Mouse (Mus musculus): ENCODE results near the gene Lef1. TPM values are rescaled to one million over a fixed set of nuclear protein-coding genes. Genes with fewer than 3 reads are reported as not detected.
A peak's percentile ranks its signal among the peaks of the same experiment; 100 is the strongest.

Gene Lef1
- polyA plus RNA-seq, 1 experiment: 4.5 TPM

DNA sequence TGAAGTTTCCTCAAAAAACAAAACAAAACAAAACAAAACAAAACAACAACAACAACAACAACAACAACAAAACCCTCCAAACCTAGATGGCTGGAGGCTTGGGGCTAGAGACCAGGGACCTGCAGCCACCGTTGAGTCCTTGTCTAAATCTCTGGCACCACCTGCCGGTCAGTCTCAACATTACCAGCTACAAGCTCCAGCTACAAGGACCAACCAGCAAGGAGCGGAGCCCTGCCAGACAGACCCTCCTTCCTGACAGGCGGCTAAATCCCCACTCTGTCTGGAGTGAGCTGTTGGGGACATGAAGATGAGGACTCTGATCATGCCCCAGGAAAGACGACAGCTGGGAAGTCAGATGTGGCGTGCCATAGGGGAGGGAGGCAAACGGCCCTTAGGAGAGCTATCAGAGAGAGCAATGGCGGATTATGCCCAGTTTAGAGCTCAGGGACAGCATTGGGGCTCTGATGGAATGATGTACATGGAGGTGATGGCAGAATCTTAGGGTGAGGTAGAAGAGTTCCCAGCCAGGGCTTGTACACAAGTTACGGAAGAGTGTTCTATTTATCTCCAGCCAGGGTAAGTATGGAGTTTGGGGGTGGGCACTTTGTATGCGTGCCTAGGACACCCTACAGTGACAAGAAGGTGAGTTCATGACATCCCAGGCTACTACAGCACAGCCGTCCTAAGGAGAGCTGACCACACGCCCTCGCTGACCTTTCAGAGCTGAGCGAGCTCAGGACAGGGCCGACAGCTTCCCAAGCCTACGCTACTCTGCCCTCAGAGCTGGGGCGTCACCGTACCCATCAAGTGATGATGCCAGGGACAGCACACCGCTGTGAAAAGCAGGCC is 127.7 kb downstream of the Lef1 start:
- no peaks in the 10 kb centered on the region for H3K36me3 ChIP-seq (ENCODE audit: control insufficient read depth, insufficient read depth)
- no peaks in the 10 kb centered on the region for H3K79me2 ChIP-seq (ENCODE audit: control insufficient read depth, insufficient read depth)
- H3K4me2 ChIP-seq (ENCODE audit: low read depth): no peak overlapping the region
- no peaks in the 10 kb centered on the region for H3K27me3 ChIP-seq (ENCODE audit: control insufficient read depth, insufficient read depth, insufficient read length)
- no peak overlapping the region for H3ac ChIP-seq (ENCODE audit: control insufficient read depth, insufficient read length)
- H3K4me3 ChIP-seq: no peak overlapping the region
- no peak for TF ChIP-seq TCF12 (IDR thresholded peaks at IDR 0.05; ENCODE audit: insufficient read depth, poor library complexity, severe bottlenecking)
- no peak for TF ChIP-seq TCF3 (IDR thresholded peaks at IDR 0.05; ENCODE audit: insufficient read length, low read depth)
- no peak for TF ChIP-seq POLR2A (IDR thresholded peaks at IDR 0.05; ENCODE audit: insufficient read length, low read depth)
- TF ChIP-seq POLR2AphosphoS2 (IDR thresholded peaks at IDR 0.05; ENCODE audit: insufficient read length, low read depth): no peak
- TF ChIP-seq E2F4 (IDR thresholded peaks at IDR 0.05; ENCODE audit: insufficient read depth): no peak
- no peak for TF ChIP-seq MAX (IDR thresholded peaks at IDR 0.05; ENCODE audit: low read depth)
- no peak for TF ChIP-seq MYOD1 (IDR thresholded peaks at IDR 0.05; ENCODE audit: control insufficient read depth in 1 of 3, insufficient read length in 2 of 3, low read depth in 2 of 3)
- no peak for TF ChIP-seq USF1 (IDR thresholded peaks at IDR 0.05; ENCODE audit: low read depth)
- no peak for TF ChIP-seq REST (IDR thresholded peaks at IDR 0.05; ENCODE audit: insufficient read depth, insufficient read length)
- TF ChIP-seq CEBPB (IDR thresholded peaks at IDR 0.05; ENCODE audit: insufficient read depth, poor library complexity, severe bottlenecking): no peak
- TF ChIP-seq SRF (IDR thresholded peaks at IDR 0.05; ENCODE audit: control insufficient read depth, insufficient read length, low read depth): no peak

DNA sequence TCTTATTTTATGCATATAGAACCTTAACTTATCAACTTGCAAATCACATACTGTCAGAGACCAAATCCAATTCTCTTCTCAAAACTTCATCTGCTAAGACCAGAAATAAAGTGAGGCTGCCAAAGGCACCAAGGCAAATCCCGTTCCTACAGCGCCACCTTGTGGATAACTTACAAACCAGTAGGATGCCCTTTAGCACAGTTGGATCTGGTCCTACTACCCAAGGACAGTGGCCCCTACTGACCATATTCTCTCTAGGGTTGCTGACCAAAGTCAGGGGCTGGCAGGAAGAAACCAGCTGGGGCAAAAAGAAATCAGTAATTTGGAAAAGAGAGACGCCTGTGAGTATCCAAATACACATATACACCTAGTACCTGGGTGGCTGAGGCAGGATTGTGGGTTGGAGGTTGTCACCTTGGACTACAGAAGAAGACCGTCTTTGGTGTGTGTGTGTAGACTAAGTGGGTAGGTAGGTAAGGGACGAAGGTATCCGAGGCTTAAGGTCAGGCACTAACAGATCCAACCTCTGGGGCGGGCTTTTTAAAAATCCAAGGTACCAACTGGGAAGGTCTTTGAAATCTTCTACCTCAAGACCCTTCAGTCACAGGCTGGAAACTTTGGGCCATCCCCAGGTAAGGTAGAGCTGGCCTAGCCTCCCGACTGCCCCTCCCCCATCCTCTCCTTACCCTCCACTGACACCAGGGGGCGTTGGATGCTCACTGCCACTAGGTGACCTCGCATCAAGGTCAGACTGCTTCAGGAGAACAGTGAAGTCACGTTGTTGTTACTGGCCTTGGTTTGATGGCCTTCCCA is 135.7 kb downstream of the Lef1 start:
- no peaks in the 10 kb centered on the region for H3K36me3 ChIP-seq (ENCODE audit: control insufficient read depth, insufficient read depth)

DNA sequence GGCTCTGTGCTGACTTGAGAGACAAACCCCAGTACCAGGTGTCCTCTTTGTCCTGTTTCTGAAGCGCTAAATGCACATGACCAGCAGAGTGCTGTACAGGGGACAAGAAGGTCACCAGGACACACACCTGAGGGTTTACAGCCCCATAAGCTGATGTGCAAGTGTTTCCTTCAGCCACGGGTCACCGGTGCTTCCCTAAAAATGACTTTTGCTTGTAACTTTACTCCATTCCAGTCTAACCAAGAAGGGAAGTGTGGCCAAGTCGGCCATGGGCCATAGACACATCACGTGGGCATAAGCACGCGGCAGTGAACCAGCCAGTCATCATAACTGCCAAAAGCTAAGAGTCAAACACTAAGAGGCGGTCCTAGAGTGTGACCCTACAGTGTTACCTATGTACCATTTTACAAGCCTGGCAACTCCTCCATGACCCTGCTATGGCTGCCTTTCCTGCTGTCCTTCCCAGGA is 136.3 kb downstream of the Lef1 start:
- no peaks in the 10 kb centered on the region for H3K36me3 ChIP-seq (ENCODE audit: control insufficient read depth, insufficient read depth)
- no peaks in the 10 kb centered on the region for H3K27me3 ChIP-seq (ENCODE audit: control insufficient read depth, insufficient read depth, insufficient read length)
- TF ChIP-seq POLR2AphosphoS2 (IDR thresholded peaks at IDR 0.05; ENCODE audit: insufficient read length, low read depth) (no peak), TCF12 (IDR thresholded peaks at IDR 0.05; ENCODE audit: insufficient read depth, poor library complexity, severe bottlenecking) (no peak), REST (IDR thresholded peaks at IDR 0.05; ENCODE audit: insufficient read depth, insufficient read length) (no peak), POLR2A (IDR thresholded peaks at IDR 0.05; ENCODE audit: insufficient read length, low read depth) (no peak), E2F4 (IDR thresholded peaks at IDR 0.05; ENCODE audit: insufficient read depth) (no peak), MYOD1 (IDR thresholded peaks at IDR 0.05; ENCODE audit: control insufficient read depth in 1 of 3, insufficient read length in 2 of 3, low read depth in 2 of 3) (no peak), SRF (IDR thresholded peaks at IDR 0.05; ENCODE audit: control insufficient read depth, insufficient read length, low read depth) (no peak), MAX (IDR thresholded peaks at IDR 0.05; ENCODE audit: low read depth) (no peak), MYOG (IDR thresholded peaks at IDR 0.05; ENCODE audit: control insufficient read depth in 1 of 3, insufficient read depth in 1 of 3, insufficient read length in 2 of 3, low read depth in 2 of 3) (no peak), USF1 (IDR thresholded peaks at IDR 0.05; ENCODE audit: low read depth) (no peak), CEBPB (IDR thresholded peaks at IDR 0.05; ENCODE audit: insufficient read depth, poor library complexity, severe bottlenecking) (no peak)
- H3K79me2 ChIP-seq (ENCODE audit: control insufficient read depth, insufficient read depth): no peaks in the 10 kb centered on the region
- H3ac ChIP-seq (ENCODE audit: control insufficient read depth, insufficient read length): no peak overlapping the region
- no peak overlapping the region for H3K4me2 ChIP-seq (ENCODE audit: low read depth)
- no peak overlapping the region for H3K4me3 ChIP-seq

More for the DNA sequence above, 135.7 kb downstream of the Lef1 start:
- TF ChIP-seq MYOG (IDR thresholded peaks at IDR 0.05; ENCODE audit: control insufficient read depth in 1 of 3, insufficient read depth in 1 of 3, insufficient read length in 2 of 3, low read depth in 2 of 3) (no peak), SRF (IDR thresholded peaks at IDR 0.05; ENCODE audit: control insufficient read depth, insufficient read length, low read depth) (no peak), TCF12 (IDR thresholded peaks at IDR 0.05; ENCODE audit: insufficient read depth, poor library complexity, severe bottlenecking) (no peak), MAX (IDR thresholded peaks at IDR 0.05; ENCODE audit: low read depth) (no peak), USF1 (IDR thresholded peaks at IDR 0.05; ENCODE audit: low read depth) (no peak), REST (IDR thresholded peaks at IDR 0.05; ENCODE audit: insufficient read depth, insufficient read length) (no peak), E2F4 (IDR thresholded peaks at IDR 0.05; ENCODE audit: insufficient read depth) (no peak), MYOD1 (IDR thresholded peaks at IDR 0.05; ENCODE audit: control insufficient read depth in 1 of 3, insufficient read length in 2 of 3, low read depth in 2 of 3) (no peak), POLR2AphosphoS2 (IDR thresholded peaks at IDR 0.05; ENCODE audit: insufficient read length, low read depth) (no peak), POLR2A (IDR thresholded peaks at IDR 0.05; ENCODE audit: insufficient read length, low read depth) (no peak), CEBPB (IDR thresholded peaks at IDR 0.05; ENCODE audit: insufficient read depth, poor library complexity, severe bottlenecking) (no peak), TCF3 (IDR thresholded peaks at IDR 0.05; ENCODE audit: insufficient read length, low read depth) (no peak)
- Histone ChIP-seq H3ac (ENCODE audit: control insufficient read depth, insufficient read length) (no peak overlapping the region), H3K4me3 (no peak overlapping the region), H3K4me2 (ENCODE audit: low read depth) (no peak overlapping the region), H3K79me2 (ENCODE audit: control insufficient read depth, insufficient read depth) (no peaks in the 10 kb centered on the region), H3K27me3 (ENCODE audit: control insufficient read depth, insufficient read depth, insufficient read length) (no peaks in the 10 kb centered on the region)

- no peak overlapping the region for H3K4me3 ChIP-seq
- H3K36me3 ChIP-seq (ENCODE audit: control insufficient read depth, insufficient read depth): no peaks in the 10 kb centered on the region
- H3ac ChIP-seq (ENCODE audit: control insufficient read depth, insufficient read length): no peak overlapping the region
- no peaks in the 10 kb centered on the region for H3K27me3 ChIP-seq (ENCODE audit: control insufficient read depth, insufficient read depth, insufficient read length)
- no peaks in the 10 kb centered on the region for H3K79me2 ChIP-seq (ENCODE audit: control insufficient read depth, insufficient read depth)
- no peak for TF ChIP-seq MYOG (IDR thresholded peaks at IDR 0.05; ENCODE audit: control insufficient read depth in 1 of 3, insufficient read depth in 1 of 3, insufficient read length in 2 of 3, low read depth in 2 of 3)
- peak; percentile 47 for TF ChIP-seq SRF (IDR thresholded peaks at IDR 0.05; ENCODE audit: control insufficient read depth, insufficient read length, low read depth)
- no peak overlapping the region for H3K4me2 ChIP-seq (ENCODE audit: low read depth)
Measured at GRCm38 (mm10) chr3:131247447-131247846, 137.2 kb downstream of the Lef1 start.
